Mouse (Mus musculus): ENCODE data around the gene Gnl3. TPM values are rescaled to one million over a fixed set of nuclear protein-coding genes. Genes with fewer than 3 reads are reported as not detected.

Gene Gnl3
- 114 TPM for polyA plus RNA-seq (2014; fragmentation: Illumina TruSeq; extraction: RNeasy Lipid Tissue Mini Kit (QIAGEN cat#74804); ENCODE audit: low read depth, low replicate concordance)

GRCm38 (mm10) chr14:31018860-31019291 lies at the start of gene Gnl3, which contains the start of gene Pbrm1:
Gene Gnl3, minus strand, starts transcription at chr14:31019152.
Gene Pbrm1, plus strand, starts transcription at chr14:31019138.

GRCm38 (mm10) chr14:31001307-31002205 lies 17.4 kb downstream of the Gnl3 start, which contains the start of the genes Glt8d1 and Spcs1:
Gene Glt8d1, plus strand, starts transcription at chr14:31001400.
Gene Spcs1, minus strand, starts transcription at chr14:31001672.

Other genes starting within 250 kb of the Gnl3 start
- 2.1 TPM for gene Tmem110, start 193.6 kb downstream of the Gnl3 start, polyA plus RNA-seq (2014; fragmentation: Illumina TruSeq; extraction: RNeasy Lipid Tissue Mini Kit (QIAGEN cat#74804); ENCODE audit: low read depth, low replicate concordance)
- gene Mustn1, start 140.0 kb downstream of the Gnl3 start, polyA plus RNA-seq (2014; fragmentation: Illumina TruSeq; extraction: RNeasy Lipid Tissue Mini Kit (QIAGEN cat#74804); ENCODE audit: low read depth, low replicate concordance): not detected
- gene Itih4, start 132.7 kb downstream of the Gnl3 start, polyA plus RNA-seq (2014; fragmentation: Illumina TruSeq; extraction: RNeasy Lipid Tissue Mini Kit (QIAGEN cat#74804); ENCODE audit: low read depth, low replicate concordance): not detected
- 0.28 TPM for gene Itih3, start 95.4 kb downstream of the Gnl3 start, polyA plus RNA-seq (2014; fragmentation: Illumina TruSeq; extraction: RNeasy Lipid Tissue Mini Kit (QIAGEN cat#74804); ENCODE audit: low read depth, low replicate concordance)
- gene Itih1, start 75.9 kb downstream of the Gnl3 start, polyA plus RNA-seq (2014; fragmentation: Illumina TruSeq; extraction: RNeasy Lipid Tissue Mini Kit (QIAGEN cat#74804); ENCODE audit: low read depth, low replicate concordance): not detected
- gene Nek4, start 67.8 kb downstream of the Gnl3 start, polyA plus RNA-seq (2014; fragmentation: Illumina TruSeq; extraction: RNeasy Lipid Tissue Mini Kit (QIAGEN cat#74804); ENCODE audit: low read depth, low replicate concordance): 73.5 TPM
- 650 TPM for gene Glt8d1, start 17.8 kb downstream of the Gnl3 start, polyA plus RNA-seq (2014; fragmentation: Illumina TruSeq; extraction: RNeasy Lipid Tissue Mini Kit (QIAGEN cat#74804); ENCODE audit: low read depth, low replicate concordance)
- 909 TPM for gene Spcs1, start 17.5 kb downstream of the Gnl3 start, polyA plus RNA-seq (2014; fragmentation: Illumina TruSeq; extraction: RNeasy Lipid Tissue Mini Kit (QIAGEN cat#74804); ENCODE audit: low read depth, low replicate concordance)
- gene Pbrm1, start within 50 bp of the Gnl3 start, polyA plus RNA-seq (2014; fragmentation: Illumina TruSeq; extraction: RNeasy Lipid Tissue Mini Kit (QIAGEN cat#74804); ENCODE audit: low read depth, low replicate concordance): 47.5 TPM
- 2.9 TPM for gene Smim4, start 109.8 kb upstream of the Gnl3 start, polyA plus RNA-seq (2014; fragmentation: Illumina TruSeq; extraction: RNeasy Lipid Tissue Mini Kit (QIAGEN cat#74804); ENCODE audit: low read depth, low replicate concordance)
- 1.9 TPM for gene Nt5dc2, start 111.9 kb upstream of the Gnl3 start, polyA plus RNA-seq (2014; fragmentation: Illumina TruSeq; extraction: RNeasy Lipid Tissue Mini Kit (QIAGEN cat#74804); ENCODE audit: low read depth, low replicate concordance)
- gene Stab1, start 149.5 kb upstream of the Gnl3 start, polyA plus RNA-seq (2014; fragmentation: Illumina TruSeq; extraction: RNeasy Lipid Tissue Mini Kit (QIAGEN cat#74804); ENCODE audit: low read depth, low replicate concordance): 1.2 TPM
- gene Tnnc1, start 189.2 kb upstream of the Gnl3 start, polyA plus RNA-seq (2014; fragmentation: Illumina TruSeq; extraction: RNeasy Lipid Tissue Mini Kit (QIAGEN cat#74804); ENCODE audit: low read depth, low replicate concordance): not detected
- gene Nisch, start 197.8 kb upstream of the Gnl3 start, polyA plus RNA-seq (2014; fragmentation: Illumina TruSeq; extraction: RNeasy Lipid Tissue Mini Kit (QIAGEN cat#74804); ENCODE audit: low read depth, low replicate concordance): 17.5 TPM
- 0.13 TPM for gene Sema3g, start 198.7 kb upstream of the Gnl3 start, polyA plus RNA-seq (2014; fragmentation: Illumina TruSeq; extraction: RNeasy Lipid Tissue Mini Kit (QIAGEN cat#74804); ENCODE audit: low read depth, low replicate concordance)
- 2,709 TPM for gene Phf7, start 232.2 kb upstream of the Gnl3 start, polyA plus RNA-seq (2014; fragmentation: Illumina TruSeq; extraction: RNeasy Lipid Tissue Mini Kit (QIAGEN cat#74804); ENCODE audit: low read depth, low replicate concordance)
- 17.6 TPM for gene Bap1, start 232.3 kb upstream of the Gnl3 start, polyA plus RNA-seq (2014; fragmentation: Illumina TruSeq; extraction: RNeasy Lipid Tissue Mini Kit (QIAGEN cat#74804); ENCODE audit: low read depth, low replicate concordance)